Mouse (Mus musculus) kidney, postnatal 0 days (tissue): ENCODE data around the gene Hist1h4d. TPM values are rescaled to one million over a fixed set of nuclear protein-coding genes. Genes with fewer than 3 reads are reported as not detected.
"Not testable (repeated sequence)": the region's sequence is repeated elsewhere in the genome, so short reads cannot be mapped to it uniquely, and the experiment has no call there.

ENCODE experiments used
- ATAC-seq: fragments of 200-750 bp; cut with Nextera tagmentation; replicated peaks from 2 replicates; pipeline ENCODE4 v1.8.0; 2017; ENCODE audit warnings: low read depth, moderate number of reproducible peaks, moderate TSS enrichment, moderate library complexity; ENCODE audit not compliant: low FRiP score
- DNase-seq: peaks from one replicate; pipeline ENCODE4 v3.0.0-alpha.2; 2016; ENCODE audit warnings: low spot score
- H3K27ac ChIP-seq: fragments of 300-500 bp; sonication (generic); 2 replicates; pipeline ENCODE4 v1.5.1; 2014; ENCODE audit warnings: mild to moderate bottlenecking
- H3K27me3 ChIP-seq: fragments of 300-500 bp; sonication (generic); 2 replicates; pipeline ENCODE4 v1.6.1; 2014; ENCODE audit warnings: low read length, mixed read lengths; ENCODE audit not compliant: insufficient read depth
- H3K36me3 ChIP-seq: fragments of 300-500 bp; sonication (generic); 2 replicates; pipeline ENCODE4 v1.6.1; 2014; ENCODE audit warnings: low read length, mixed read lengths; ENCODE audit not compliant: insufficient read depth
- H3K4me1 ChIP-seq: fragments of 300-500 bp; sonication (generic); replicated peaks from 2 replicates; pipeline ENCODE4 v1.6.1; 2014; ENCODE audit warnings: antibody characterized with exemption, low read length, mixed read lengths; ENCODE audit not compliant: insufficient read depth
- H3K4me2 ChIP-seq: fragments of 300-500 bp; sonication (generic); 2 replicates; pipeline ENCODE4 v1.6.1; 2014; ENCODE audit warnings: mild to moderate bottlenecking, low read length, moderate library complexity, mixed read lengths
- H3K4me3 ChIP-seq: fragments of 300-500 bp; sonication (generic); replicated peaks from 2 replicates; pipeline ENCODE4 v1.5.1; 2014; ENCODE audit warnings: low read depth, low read length
- H3K9ac ChIP-seq: fragments of 300-500 bp; sonication (generic); 2 replicates; pipeline ENCODE4 v1.6.1; 2014; ENCODE audit warnings: low read depth, low read length
- H3K9me3 ChIP-seq: fragments of 300-500 bp; sonication (generic); replicated peaks from 2 replicates; pipeline ENCODE4 v1.6.1; 2016; ENCODE audit warnings: low read length, inconsistent platforms, mixed read lengths
- CTCF ChIP-seq: IDR thresholded peaks from 2 replicates; pipeline ENCODE4 v1.5.1; 2016; ENCODE audit warnings: antibody characterized with exemption, low read depth, mild to moderate bottlenecking, moderate library complexity
- WGBS: fragments of 180-500 bp; shearing (Covaris S2); extraction: QIAGEN DNeasy Blood & Tissue Kit; methylation state at CpG from one replicate; pipeline ENCODE4 v1.1.7; 2014; 5-methylcytosine and 5-hydroxymethylcytosine counted together
- polyA plus RNA-seq: library from polyadenylated mRNA; unstranded; fragments of >200 nt; fragmentation: Nextera tagmentation; extraction: Ambion mirVana; gene quantifications from 2 replicates; pipeline ENCODE4 v1.2.1, GENCODE M21; 2015

The Hist1h4d gene
- polyA plus RNA-seq, 1 experiment from 2014 or later: 77.0 TPM

GRCm38 (mm10) chr13:23582219-23583056 lies 1.0 kb downstream of the Hist1h4d start:
- no peak for TF ChIP-seq CTCF
- Histone ChIP-seq H3K9me3 (no peaks in the 10 kb centered on the region), H3K27me3 (no peaks in the 10 kb centered on the region), H3K4me1 (no peaks in the 10 kb centered on the region), H3K4me2 (peak overlapping the region; percentile 79), H3K4me3 (peak overlapping the region; percentile 50), H3K9ac (peak overlapping the region; percentile 67), H3K27ac (peak overlapping the region; percentile 97), H3K36me3 (no peaks in the 10 kb centered on the region)
- peak; percentile 16 for DNase-seq
- no peak for ATAC-seq
- WGBS: 7% methylated on average over 6 of the region's 6 CpGs

- Histone ChIP-seq H3K27ac (peak overlapping the region; percentile 97), H3K9me3 (no peaks in the 10 kb centered on the region), H3K27me3 (no peaks in the 10 kb centered on the region), H3K9ac (no peak overlapping the region), H3K4me2 (no peak overlapping the region; the same call in 1 of the 2 replicates), H3K4me3 (no peak overlapping the region), H3K4me1 (no peaks in the 10 kb centered on the region), H3K36me3 (no peaks in the 10 kb centered on the region)
- ATAC-seq (no peak), DNase-seq (no peak)
- TF ChIP-seq CTCF: no peak
Observed at GRCm38 (mm10) chr13:23583387-23584068, 2.1 kb downstream of the Hist1h4d start.

GRCm38 (mm10) chr13:23584331-23584730 lies 2.9 kb downstream of the Hist1h4d start:
- H3K27ac ChIP-seq: peak overlapping the region; percentile 97
- peak overlapping the region; percentile 49; the same call in 1 of the 2 replicates for H3K4me3 ChIP-seq
- no peaks in the 10 kb centered on the region for H3K4me1 ChIP-seq
- no peaks in the 10 kb centered on the region for H3K36me3 ChIP-seq
- H3K9me3 ChIP-seq: no peaks in the 10 kb centered on the region
- H3K9ac ChIP-seq: peak overlapping the region; percentile 76
- no peak for TF ChIP-seq CTCF
- DNase-seq: peak; percentile 84
- ATAC-seq: no peak
- H3K4me2 ChIP-seq: peak overlapping the region; percentile 78
- no peaks in the 10 kb centered on the region for H3K27me3 ChIP-seq

- Histone ChIP-seq H3K4me1 (no peaks in the 10 kb centered on the region), H3K4me2 (peak overlapping the region; percentile 78), H3K4me3 (peak overlapping the region; percentile 49), H3K9ac (peak overlapping the region; percentile 76), H3K36me3 (no peaks in the 10 kb centered on the region), H3K9me3 (no peaks in the 10 kb centered on the region), H3K27me3 (no peaks in the 10 kb centered on the region), H3K27ac (peak overlapping the region; percentile 97)
- under 1% methylated on average over 21 of the region's 21 CpGs for WGBS
- no peak for TF ChIP-seq CTCF
- ATAC-seq (no peak), DNase-seq (peak; percentile 86)
Observed at GRCm38 (mm10) chr13:23585029-23585441, 3.6 kb downstream of the Hist1h4d start.

DNA sequence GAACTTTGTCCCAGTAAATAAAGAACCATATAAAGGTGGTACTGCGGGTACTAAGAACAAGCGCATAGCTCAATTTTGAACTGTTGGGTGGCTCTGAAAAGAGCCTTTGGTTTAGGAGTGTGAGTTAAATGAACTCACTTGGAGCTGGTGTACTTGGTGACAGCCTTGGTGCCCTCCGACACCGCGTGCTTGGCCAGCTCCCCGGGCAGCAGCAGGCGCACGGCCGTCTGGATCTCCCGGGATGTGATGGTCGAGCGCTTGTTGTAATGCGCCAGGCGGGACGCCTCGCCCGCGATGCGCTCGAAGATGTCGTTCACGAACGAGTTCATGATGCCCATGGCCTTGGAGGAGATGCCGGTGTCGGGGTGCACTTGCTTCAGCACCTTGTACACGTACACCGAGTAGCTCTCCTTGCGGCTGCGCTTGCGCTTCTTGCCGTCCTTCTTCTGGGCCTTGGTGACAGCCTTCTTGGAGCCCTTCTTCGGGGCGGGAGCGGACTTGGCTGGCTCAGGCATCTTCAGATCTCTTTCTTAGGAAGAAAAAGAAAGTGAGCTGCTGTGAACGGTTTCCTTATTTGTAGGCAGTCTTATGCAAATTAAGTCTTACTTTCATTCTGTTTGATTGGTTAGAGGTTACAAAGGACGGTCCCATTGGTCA lies 4.2 kb downstream of the Hist1h4d start:
- DNase-seq (peak; percentile 98), ATAC-seq (peak; percentile 82)
- not testable (repeated sequence) for H3K36me3 ChIP-seq, H3K4me1 ChIP-seq, H3K27me3 ChIP-seq, H3K9me3 ChIP-seq
- Histone ChIP-seq H3K4me2 (peak overlapping the region; percentile 78), H3K9ac (peak overlapping the region; percentile 76), H3K27ac (peak overlapping the region; percentile 97), H3K4me3 (peak overlapping the region; percentile 49)
- WGBS: 0% methylated on average over 21 of the region's 36 CpGs

GRCm38 (mm10) chr13:23586099-23586939 lies 4.9 kb downstream of the Hist1h4d start:
- DNase-seq (peak; percentile 49), ATAC-seq (no peak)
- peak overlapping the region; percentile 48 for H3K9ac ChIP-seq
- no peaks in the 10 kb centered on the region for H3K27me3 ChIP-seq
- no peaks in the 10 kb centered on the region for H3K36me3 ChIP-seq
- no peak for TF ChIP-seq CTCF
- peak overlapping the region; percentile 97 for H3K27ac ChIP-seq
- H3K4me3 ChIP-seq: peak overlapping the region; percentile 49
- no peaks in the 10 kb centered on the region for H3K9me3 ChIP-seq
- no peaks in the 10 kb centered on the region for H3K4me1 ChIP-seq
- H3K4me2 ChIP-seq: peak overlapping the region; percentile 78
- 1% methylated on average over 21 of the region's 22 CpGs for WGBS
